Mouse (Mus musculus): ENCODE measurements at regions not wholly inside any gene's neighbourhood (a gene's known extent, or its start where the extent isn't known, plus 50 kb on each side); places are given as distances from the start of the nearest gene placed in this dataset.
A peak's percentile ranks its signal among the peaks of the same experiment; 100 is the strongest.

DNA sequence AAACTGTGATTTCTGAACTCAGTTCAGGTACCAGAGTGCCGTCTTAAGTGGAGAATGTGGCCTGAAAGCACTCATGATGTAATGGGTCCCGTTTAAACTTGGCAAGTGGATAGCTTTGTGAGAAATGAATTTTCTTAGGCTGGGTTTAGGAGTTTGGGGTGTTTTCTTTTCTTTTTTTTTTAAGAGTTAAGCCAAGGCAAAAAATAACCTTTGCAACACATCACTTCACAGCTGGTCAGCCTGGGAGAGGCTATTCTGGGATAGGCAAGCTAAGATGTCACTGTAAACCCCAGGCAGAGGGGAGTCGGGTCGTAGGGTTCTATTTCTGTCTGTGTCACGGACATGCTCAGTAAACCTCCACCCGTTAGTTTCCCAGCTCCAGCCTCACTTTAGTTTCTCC is 100.9 kb downstream of the Zfp36l1 start:
- no peaks in the 10 kb centered on the region for H3K9me3 ChIP-seq (replicated peaks; ENCODE audit: control insufficient read depth, low read length)
- no peaks in the 10 kb centered on the region for H3K27me3 ChIP-seq (ENCODE audit: control insufficient read depth, insufficient read depth, low read length)
- H3K9ac ChIP-seq (ENCODE audit: low read length), result no peak overlapping the region
- WGBS, result 35% methylated on average over 6 of the region's 6 CpGs
- H3K36me3 ChIP-seq (ENCODE audit: control insufficient read depth, insufficient read depth), result no peaks in the 10 kb centered on the region
- ATAC-seq (replicated peaks; ENCODE audit: extremely low read depth, insufficient read depth, low FRiP score), result peak; percentile 76
- H3K4me3 ChIP-seq (ENCODE audit: low read length), result no peak overlapping the region
- H3K4me2 ChIP-seq (ENCODE audit: low read depth, low read length), result no peak overlapping the region
- H3K4me1 ChIP-seq (ENCODE audit: control insufficient read depth, insufficient read depth, low read length), result peaks cover 35% of the 10 kb centered on the region
- H3K27ac ChIP-seq (ENCODE audit: low read length), result peak overlapping the region; percentile 81

DNA sequence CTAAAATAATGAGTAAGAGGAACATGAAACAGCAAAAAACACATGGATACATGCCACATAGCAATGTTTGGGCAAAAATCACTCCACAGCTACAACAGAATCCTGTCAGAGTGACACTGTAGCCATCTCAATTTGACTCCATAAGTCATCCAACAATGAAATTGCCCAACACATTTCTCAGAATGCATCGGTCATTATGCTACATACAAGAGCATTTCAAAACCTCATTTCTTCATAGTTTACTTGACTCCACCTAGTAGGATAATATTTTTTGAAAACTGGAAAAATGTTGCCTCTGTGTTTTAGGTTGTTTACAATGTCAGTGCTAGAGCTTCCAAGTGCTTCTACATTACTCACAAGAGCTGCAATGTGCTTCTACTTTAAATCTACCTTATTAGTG is 101.9 kb downstream of the Zfp36l1 start:
- no peak overlapping the region for H3K4me2 ChIP-seq (ENCODE audit: low read depth, low read length)
- H3K4me3 ChIP-seq (ENCODE audit: low read length), result no peak overlapping the region
- H3K27ac ChIP-seq (ENCODE audit: low read length), result peak overlapping the region; percentile 81; the same call in 1 of the 2 replicates
- H3K4me1 ChIP-seq (ENCODE audit: control insufficient read depth, insufficient read depth, low read length), result peaks cover 27% of the 10 kb centered on the region
- ATAC-seq (replicated peaks; ENCODE audit: extremely low read depth, insufficient read depth, low FRiP score), result no peak
- H3K27me3 ChIP-seq (ENCODE audit: control insufficient read depth, insufficient read depth, low read length), result no peaks in the 10 kb centered on the region
- 89% methylated on average over 1 of the region's 1 CpGs for WGBS
- H3K36me3 ChIP-seq (ENCODE audit: control insufficient read depth, insufficient read depth), result no peaks in the 10 kb centered on the region
- H3K9me3 ChIP-seq (replicated peaks; ENCODE audit: control insufficient read depth, low read length), result no peaks in the 10 kb centered on the region
- H3K9ac ChIP-seq (ENCODE audit: low read length), result no peak overlapping the region

DNA sequence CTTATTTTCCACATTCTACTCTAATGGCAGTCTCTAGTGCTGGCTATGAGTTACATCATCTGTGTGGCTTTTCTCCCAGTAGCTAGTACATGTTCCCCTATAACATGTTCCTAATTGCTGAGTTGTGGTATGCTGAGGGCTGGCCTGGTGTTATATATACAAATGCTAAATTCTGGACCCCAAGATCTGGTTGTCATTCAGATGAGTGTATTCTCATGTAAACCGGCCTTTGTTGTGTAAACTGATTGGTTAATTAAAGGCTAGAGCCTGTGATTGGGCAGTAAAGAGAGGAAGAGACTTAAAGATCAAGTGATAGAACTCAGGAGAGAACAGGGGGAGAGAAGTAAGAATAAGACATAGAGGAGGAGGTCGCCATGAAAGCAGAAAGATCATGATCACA is 102.6 kb downstream of the Zfp36l1 start:
- Histone ChIP-seq H3K27ac (ENCODE audit: low read length) (no peak overlapping the region), H3K27me3 (ENCODE audit: control insufficient read depth, insufficient read depth, low read length) (no peaks in the 10 kb centered on the region), H3K36me3 (ENCODE audit: control insufficient read depth, insufficient read depth) (no peaks in the 10 kb centered on the region), H3K4me3 (ENCODE audit: low read length) (no peak overlapping the region), H3K4me2 (ENCODE audit: low read depth, low read length) (no peak overlapping the region), H3K4me1 (ENCODE audit: control insufficient read depth, insufficient read depth, low read length) (peaks cover 27% of the 10 kb centered on the region), H3K9ac (ENCODE audit: low read length) (no peak overlapping the region), H3K9me3 (replicated peaks; ENCODE audit: control insufficient read depth, low read length) (no peaks in the 10 kb centered on the region)
- 75% methylated on average over 2 of the region's 2 CpGs for WGBS
- no peak for ATAC-seq (replicated peaks; ENCODE audit: extremely low read depth, insufficient read depth, low FRiP score)

DNA sequence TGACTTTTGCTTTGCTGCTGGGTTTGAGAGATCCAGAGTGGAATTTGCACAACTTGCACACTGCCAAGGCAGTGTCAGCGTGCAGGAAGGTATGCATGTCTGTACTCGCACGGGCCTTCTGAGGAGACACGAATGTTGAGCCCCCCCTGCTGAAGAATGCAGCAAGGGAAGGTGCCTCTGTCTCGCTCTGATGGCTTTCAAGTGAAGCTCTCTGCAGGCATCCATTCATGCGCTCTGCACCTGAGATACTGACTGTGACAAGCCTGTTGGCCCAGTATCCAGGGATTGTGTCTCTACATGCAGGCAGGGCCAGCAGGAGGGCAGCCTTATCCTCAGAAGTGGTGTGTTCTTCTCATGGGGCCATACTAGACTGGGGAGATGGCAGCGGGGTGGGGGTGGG is 105.0 kb downstream of the Zfp36l1 start:
- Histone ChIP-seq H3K27me3 (ENCODE audit: control insufficient read depth, insufficient read depth, low read length) (no peaks in the 10 kb centered on the region), H3K4me1 (ENCODE audit: control insufficient read depth, insufficient read depth, low read length) (peaks cover 35% of the 10 kb centered on the region), H3K9me3 (replicated peaks; ENCODE audit: control insufficient read depth, low read length) (no peaks in the 10 kb centered on the region), H3K4me3 (ENCODE audit: low read length) (no peak overlapping the region), H3K27ac (ENCODE audit: low read length) (0 out of 2 replicates have a peak overlapping the region, but pooled peaks have one; percentile 9), H3K4me2 (ENCODE audit: low read depth, low read length) (no peak overlapping the region), H3K36me3 (ENCODE audit: control insufficient read depth, insufficient read depth) (no peaks in the 10 kb centered on the region), H3K9ac (ENCODE audit: low read length) (no peak overlapping the region)
- WGBS, result 51% methylated on average over 7 of the region's 7 CpGs
- ATAC-seq (replicated peaks; ENCODE audit: extremely low read depth, insufficient read depth, low FRiP score), result no peak

DNA sequence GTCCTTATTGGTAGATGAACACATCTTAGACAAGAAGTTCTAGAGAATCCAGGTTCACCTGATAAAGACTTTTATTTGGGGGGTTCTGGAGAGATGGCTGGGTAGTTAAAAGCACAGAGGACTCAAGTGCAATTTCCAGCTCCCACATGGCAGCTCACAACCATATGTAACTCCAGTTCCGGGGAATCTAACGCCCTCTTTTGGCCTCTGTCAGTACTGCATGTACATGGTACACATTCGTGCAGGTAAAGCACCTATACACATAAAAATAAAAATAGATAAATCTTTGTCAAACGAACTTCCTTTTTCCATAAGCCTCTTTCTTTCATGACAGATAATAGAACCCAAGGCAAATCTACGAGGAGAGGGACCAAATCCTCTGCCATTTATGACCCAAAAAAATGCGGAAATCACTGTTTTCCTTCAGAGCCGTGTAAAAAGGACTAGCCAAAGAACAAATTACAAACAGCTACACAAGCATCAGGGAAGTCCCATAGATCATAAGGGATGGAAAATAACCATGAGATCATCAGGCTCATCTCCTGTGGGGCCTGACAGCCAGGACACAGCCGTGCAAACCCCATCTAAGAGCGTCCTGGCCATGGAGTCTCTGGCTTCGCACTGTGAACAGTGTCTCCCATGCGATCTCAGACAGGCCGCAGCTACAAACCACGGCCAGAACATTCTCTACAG is 107.4 kb downstream of the Zfp36l1 start:
- Histone ChIP-seq H3K27me3 (ENCODE audit: control insufficient read depth, insufficient read depth, low read length) (no peaks in the 10 kb centered on the region), H3K27ac (ENCODE audit: low read length) (peak overlapping the region; percentile 80), H3K9me3 (replicated peaks; ENCODE audit: control insufficient read depth, low read length) (no peaks in the 10 kb centered on the region), H3K36me3 (ENCODE audit: control insufficient read depth, insufficient read depth) (no peaks in the 10 kb centered on the region), H3K4me3 (ENCODE audit: low read length) (no peak overlapping the region), H3K4me1 (ENCODE audit: control insufficient read depth, insufficient read depth, low read length) (peaks cover 36% of the 10 kb centered on the region), H3K4me2 (ENCODE audit: low read depth, low read length) (no peak overlapping the region), H3K9ac (ENCODE audit: low read length) (no peak overlapping the region)
- WGBS, result 86% methylated on average over 13 of the region's 13 CpGs
- ATAC-seq (replicated peaks; ENCODE audit: extremely low read depth, insufficient read depth, low FRiP score), result no peak

DNA sequence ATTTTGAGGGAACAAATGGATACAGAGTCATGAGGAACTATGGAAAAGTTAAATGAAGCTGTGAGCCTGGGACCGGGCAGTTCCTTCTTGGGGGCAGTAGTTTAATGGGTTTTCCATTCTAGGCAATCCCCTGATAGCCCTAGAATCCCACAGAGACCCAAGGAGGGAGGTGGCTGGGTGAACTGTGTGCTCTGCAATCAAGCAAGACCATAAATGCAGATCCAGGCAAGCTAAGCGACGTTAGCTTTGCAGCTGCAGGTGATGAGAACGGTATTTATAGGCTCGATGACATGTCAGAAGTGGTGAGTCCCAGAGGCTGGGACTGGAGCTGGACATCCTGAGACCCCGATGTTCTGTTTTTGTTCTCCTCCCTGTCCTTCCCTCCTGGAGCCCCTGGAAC is 108.2 kb downstream of the Zfp36l1 start:
- no peak overlapping the region for H3K9ac ChIP-seq (ENCODE audit: low read length)
- H3K9me3 ChIP-seq (replicated peaks; ENCODE audit: control insufficient read depth, low read length), result no peaks in the 10 kb centered on the region
- peak overlapping the region; percentile 80 for H3K27ac ChIP-seq (ENCODE audit: low read length)
- no peak overlapping the region for H3K4me3 ChIP-seq (ENCODE audit: low read length)
- H3K36me3 ChIP-seq (ENCODE audit: control insufficient read depth, insufficient read depth), result no peaks in the 10 kb centered on the region
- peak; percentile 83 for ATAC-seq (replicated peaks; ENCODE audit: extremely low read depth, insufficient read depth, low FRiP score)
- peaks cover 36% of the 10 kb centered on the region for H3K4me1 ChIP-seq (ENCODE audit: control insufficient read depth, insufficient read depth, low read length)
- no peak overlapping the region for H3K4me2 ChIP-seq (ENCODE audit: low read depth, low read length)
- 34% methylated on average over 6 of the region's 6 CpGs for WGBS
- no peaks in the 10 kb centered on the region for H3K27me3 ChIP-seq (ENCODE audit: control insufficient read depth, insufficient read depth, low read length)

DNA sequence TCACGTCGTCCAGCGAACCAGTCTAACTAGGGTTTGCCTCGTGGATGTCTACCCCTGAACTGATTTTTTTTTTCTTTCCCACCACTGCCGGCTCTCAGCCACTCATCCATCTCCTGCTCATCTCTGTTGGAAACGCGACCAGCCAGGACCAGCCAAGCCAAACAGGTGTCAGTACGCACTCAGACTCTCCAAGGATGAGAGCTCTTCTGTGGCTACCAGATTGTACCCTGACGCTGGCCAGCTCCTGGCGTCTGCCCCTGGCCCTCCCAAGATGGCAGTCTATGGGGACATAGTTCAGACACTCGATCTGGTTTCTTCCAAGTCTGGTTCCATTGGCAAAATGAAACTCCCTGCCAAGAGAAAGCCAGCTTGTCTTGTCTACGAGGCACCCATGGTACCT is 109.3 kb downstream of the Zfp36l1 start:
- Histone ChIP-seq H3K36me3 (ENCODE audit: control insufficient read depth, insufficient read depth) (no peaks in the 10 kb centered on the region), H3K4me2 (ENCODE audit: low read depth, low read length) (no peak overlapping the region), H3K27me3 (ENCODE audit: control insufficient read depth, insufficient read depth, low read length) (no peaks in the 10 kb centered on the region), H3K9me3 (replicated peaks; ENCODE audit: control insufficient read depth, low read length) (no peaks in the 10 kb centered on the region), H3K4me3 (ENCODE audit: low read length) (no peak overlapping the region), H3K27ac (ENCODE audit: low read length) (peak overlapping the region; percentile 80), H3K4me1 (ENCODE audit: control insufficient read depth, insufficient read depth, low read length) (peaks cover 44% of the 10 kb centered on the region), H3K9ac (ENCODE audit: low read length) (no peak overlapping the region)
- 86% methylated on average over 12 of the region's 12 CpGs for WGBS
- ATAC-seq (replicated peaks; ENCODE audit: extremely low read depth, insufficient read depth, low FRiP score), result no peak

DNA sequence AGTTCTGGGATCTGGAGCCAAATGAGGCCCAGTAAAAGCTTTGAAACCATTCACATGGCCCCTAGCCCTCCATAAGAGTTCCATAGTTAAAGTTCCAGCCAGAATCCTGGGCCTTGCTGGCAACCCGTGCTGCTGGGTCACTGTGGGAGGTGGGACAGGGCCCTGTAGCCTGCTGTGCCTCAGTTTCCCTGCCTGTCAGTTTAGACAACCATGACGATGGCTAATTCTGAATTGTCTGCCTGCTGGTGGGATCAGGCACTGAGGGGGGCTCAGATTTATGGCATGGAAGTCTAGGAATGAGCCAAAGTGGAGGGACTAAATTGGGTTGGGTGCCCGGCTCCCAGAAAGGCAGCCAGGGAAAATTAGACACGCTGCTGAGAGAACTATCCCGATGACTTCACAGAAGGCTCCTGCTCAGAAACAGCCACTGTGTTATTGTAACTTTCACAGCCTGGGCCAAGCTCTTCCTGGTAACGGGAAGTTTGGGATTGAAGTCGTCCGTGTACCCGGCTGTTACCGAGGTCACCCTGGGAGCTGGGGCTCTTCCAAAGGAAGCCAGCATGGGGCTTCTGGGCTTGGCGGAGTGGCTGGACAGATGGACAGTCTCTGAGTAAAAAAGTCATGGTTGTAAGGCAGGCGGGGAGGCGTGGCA is 110.2 kb downstream of the Zfp36l1 start:
- Histone ChIP-seq H3K4me3 (ENCODE audit: low read length) (no peak overlapping the region), H3K27ac (ENCODE audit: low read length) (peak overlapping the region; percentile 26; the same call in 1 of the 2 replicates), H3K4me2 (ENCODE audit: low read depth, low read length) (no peak overlapping the region), H3K36me3 (ENCODE audit: control insufficient read depth, insufficient read depth) (no peaks in the 10 kb centered on the region), H3K27me3 (ENCODE audit: control insufficient read depth, insufficient read depth, low read length) (no peaks in the 10 kb centered on the region), H3K9me3 (replicated peaks; ENCODE audit: control insufficient read depth, low read length) (no peaks in the 10 kb centered on the region), H3K4me1 (ENCODE audit: control insufficient read depth, insufficient read depth, low read length) (peaks cover 44% of the 10 kb centered on the region), H3K9ac (ENCODE audit: low read length) (no peak overlapping the region)
- 83% methylated on average over 13 of the region's 13 CpGs for WGBS
- no peak for ATAC-seq (replicated peaks; ENCODE audit: extremely low read depth, insufficient read depth, low FRiP score)

DNA sequence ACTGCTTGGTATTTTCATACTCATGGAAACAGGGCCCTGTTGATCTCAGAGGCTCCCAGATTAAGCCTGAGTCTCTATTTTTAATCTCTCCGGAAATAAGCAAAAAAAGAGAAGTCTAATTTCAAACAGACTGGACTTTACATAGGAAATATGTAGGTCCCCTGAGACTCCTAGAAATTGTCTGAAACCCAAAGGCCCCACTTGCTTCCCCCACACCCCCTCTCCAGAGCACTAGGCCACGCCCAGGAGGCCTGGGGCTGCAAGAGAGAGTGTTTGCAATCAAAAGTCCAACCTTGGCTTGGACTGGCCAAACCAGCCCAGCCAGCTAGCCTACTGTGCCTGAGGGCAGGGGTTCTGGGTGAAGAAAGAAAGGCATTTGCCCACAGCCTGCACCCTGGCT is 111.0 kb downstream of the Zfp36l1 start:
- H3K9me3 ChIP-seq (replicated peaks; ENCODE audit: control insufficient read depth, low read length), result no peaks in the 10 kb centered on the region
- H3K27me3 ChIP-seq (ENCODE audit: control insufficient read depth, insufficient read depth, low read length), result no peaks in the 10 kb centered on the region
- H3K9ac ChIP-seq (ENCODE audit: low read length), result no peak overlapping the region
- peaks cover 43% of the 10 kb centered on the region for H3K4me1 ChIP-seq (ENCODE audit: control insufficient read depth, insufficient read depth, low read length)
- H3K4me3 ChIP-seq (ENCODE audit: low read length), result no peak overlapping the region
- WGBS, result 46% methylated on average over 2 of the region's 2 CpGs
- H3K36me3 ChIP-seq (ENCODE audit: control insufficient read depth, insufficient read depth), result no peaks in the 10 kb centered on the region
- H3K4me2 ChIP-seq (ENCODE audit: low read depth, low read length), result no peak overlapping the region
- ATAC-seq (replicated peaks; ENCODE audit: extremely low read depth, insufficient read depth, low FRiP score), result no peak
- H3K27ac ChIP-seq (ENCODE audit: low read length), result peak overlapping the region; percentile 58
